Mouse (Mus musculus): ENCODE results near the gene Agk.

Gene Agk

GRCm38 (mm10) chr6:40324897-40325841 is at the start of gene Agk:
Gene Agk, plus strand, starts transcription at chr6:40325172.
- DNase-seq (ENCODE audit: low spot score in 2 of 2) = peak; percentile 41 to 63

DNA sequence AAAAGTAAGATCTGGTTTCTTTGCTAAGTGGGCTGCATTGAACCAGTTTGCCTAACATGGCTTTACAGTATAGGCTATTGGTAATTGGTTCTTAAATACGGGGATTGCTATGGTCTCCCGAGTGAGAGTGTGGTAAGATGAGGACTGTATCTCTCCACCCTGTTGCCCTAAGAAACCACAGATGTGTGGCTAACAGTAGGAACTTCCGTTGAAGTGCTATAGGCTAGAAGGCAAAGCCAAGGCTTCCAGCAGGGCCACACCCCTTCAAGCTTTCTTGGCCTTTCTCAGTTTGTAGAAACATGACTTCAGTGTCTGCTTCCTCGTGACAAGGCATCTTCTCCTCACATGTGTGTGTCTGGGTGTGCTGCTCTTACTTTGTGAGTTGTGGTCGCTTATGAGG is 24.3 kb upstream of the Agk start:
- no peak for DNase-seq (ENCODE audit: low spot score in 2 of 2)

- DNase-seq (ENCODE audit: low spot score in 2 of 2) = no peak
Measured at GRCm38 (mm10) chr6:40303379-40303778, 21.6 kb upstream of the Agk start.

GRCm38 (mm10) chr6:40304972-40305371 is 20.0 kb upstream of the Agk start:
- no peak for DNase-seq (ENCODE audit: low spot score in 2 of 2)

- DNase-seq (ENCODE audit: low spot score in 2 of 2) = no peak
Measured at GRCm38 (mm10) chr6:40326341-40326740, 1.4 kb downstream of the Agk start.

DNA sequence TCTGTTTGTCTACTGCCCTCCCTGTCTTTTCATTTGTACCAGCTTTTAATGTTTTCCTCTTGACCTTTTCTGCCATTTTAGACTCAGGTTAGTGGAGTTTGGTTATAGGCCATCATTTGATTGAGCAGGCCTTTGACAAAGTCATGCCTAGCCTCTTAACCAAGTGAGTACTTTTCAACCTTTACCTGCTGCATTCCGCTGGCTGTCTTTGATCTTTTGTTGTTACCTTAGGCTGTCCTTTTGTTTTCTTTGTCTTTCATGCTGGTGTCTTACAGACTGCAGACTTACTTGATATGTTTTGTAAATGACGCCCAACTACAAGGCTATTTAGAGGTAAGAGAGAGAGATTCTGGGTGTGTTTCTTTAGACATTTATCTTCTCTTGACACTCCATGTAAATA is 8.5 kb downstream of the Agk start:
- no peak for DNase-seq (ENCODE audit: low spot score in 2 of 2)

- DNase-seq (ENCODE audit: low spot score in 2 of 2) = no peak
Measured at GRCm38 (mm10) chr6:40336735-40337731, 12.1 kb downstream of the Agk start.

- DNase-seq (ENCODE audit: low spot score in 2 of 2) = no peak
Measured at GRCm38 (mm10) chr6:40346959-40347771, 22.2 kb downstream of the Agk start.

GRCm38 (mm10) chr6:40347772-40348111 is 22.8 kb downstream of the Agk start:
- DNase-seq (ENCODE audit: low spot score in 2 of 2) = no peak

DNA sequence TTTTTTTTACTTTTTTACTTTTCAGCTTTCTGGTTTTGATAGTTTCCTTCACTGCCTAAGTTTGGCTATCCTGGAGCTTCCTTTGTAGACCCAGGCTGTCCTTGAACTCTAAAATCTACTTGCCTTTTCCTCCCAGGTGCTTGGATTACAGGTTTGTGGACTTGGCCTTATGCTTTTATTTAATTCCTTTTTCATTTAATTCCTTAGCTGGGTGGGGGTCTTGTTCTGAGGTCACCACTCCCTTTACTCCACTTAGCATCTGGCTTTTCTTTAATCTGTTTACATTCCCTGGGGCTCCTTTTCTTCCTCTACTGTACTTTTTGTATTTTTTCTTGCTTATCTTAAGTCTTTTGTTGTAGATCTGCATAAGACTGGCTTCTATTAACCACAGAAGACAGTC is 25.1 kb downstream of the Agk start:
- no peak for DNase-seq (ENCODE audit: low spot score in 2 of 2)

DNA sequence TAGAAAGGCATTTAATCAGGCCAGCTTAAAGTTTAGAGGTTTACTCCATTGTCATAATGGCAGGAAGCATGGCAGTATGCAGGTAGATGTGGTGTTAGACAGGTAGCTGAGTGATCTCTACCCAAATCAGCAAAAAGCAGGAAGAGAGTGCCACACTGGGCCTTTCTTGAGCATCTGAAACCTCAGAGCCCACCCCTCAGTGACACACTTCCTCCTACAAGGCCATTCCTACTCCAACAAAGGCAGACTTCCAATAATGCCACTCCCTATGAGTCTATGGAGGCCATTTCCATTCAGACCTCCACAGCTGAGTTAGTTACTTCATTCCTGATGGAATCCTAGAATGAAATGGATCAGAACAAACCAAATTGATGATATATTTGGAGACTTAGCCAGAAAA is 25.9 kb downstream of the Agk start:
- no peak for DNase-seq (ENCODE audit: low spot score in 2 of 2)

DNA sequence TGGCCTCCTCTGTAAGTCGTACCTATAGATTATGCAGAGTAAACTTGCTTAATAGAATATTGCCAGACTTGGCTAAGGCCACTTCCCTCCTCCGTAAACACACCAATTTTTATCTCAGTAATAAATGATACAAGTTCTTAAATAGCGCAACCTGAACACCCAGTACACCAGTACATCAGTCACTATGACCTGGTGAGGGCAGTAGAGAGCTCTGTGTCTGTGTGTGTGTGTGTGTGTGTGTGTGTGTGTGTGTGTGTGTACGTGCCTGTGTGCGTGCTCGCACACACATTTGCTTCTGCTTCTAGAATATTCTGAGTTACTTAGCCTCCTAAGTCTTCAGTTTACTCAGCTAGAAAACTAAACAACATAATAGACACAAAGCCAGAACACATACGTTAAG is 28.4 kb downstream of the Agk start:
- no peak for DNase-seq (ENCODE audit: low spot score in 2 of 2)

- no peak for DNase-seq (ENCODE audit: low spot score in 2 of 2)
Measured at GRCm38 (mm10) chr6:40371031-40371430, 46.1 kb downstream of the Agk start.

GRCm38 (mm10) chr6:40380181-40380580 is 55.2 kb downstream of the Agk start:
- DNase-seq (ENCODE audit: low spot score in 2 of 2) = no peak

- DNase-seq (ENCODE audit: low spot score in 2 of 2) = no peak
Measured at GRCm38 (mm10) chr6:40381908-40382307, 56.9 kb downstream of the Agk start.

DNA sequence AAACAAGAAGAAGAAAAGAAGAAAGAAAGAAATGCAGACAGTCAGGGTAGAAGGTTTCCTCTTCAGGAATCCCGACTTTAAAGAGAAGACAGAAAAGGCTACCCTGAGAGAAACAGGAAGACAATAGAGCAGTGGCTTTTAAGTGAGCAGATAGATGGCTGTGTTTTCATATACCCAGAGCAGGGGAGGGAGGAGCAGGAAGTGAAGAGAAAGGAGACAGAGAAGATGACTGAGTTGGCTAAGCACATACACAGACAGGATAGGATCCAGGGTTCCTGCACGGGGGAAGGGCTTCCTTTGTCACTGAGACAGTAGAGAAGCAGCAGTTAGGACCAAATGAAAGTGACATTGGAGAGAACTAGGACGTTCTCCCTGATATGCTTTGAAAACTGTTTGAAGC is 60.7 kb downstream of the Agk start:
- no peak for DNase-seq (ENCODE audit: low spot score in 2 of 2)

GRCm38 (mm10) chr6:40388660-40389059 is 63.7 kb downstream of the Agk start:
- no peak for DNase-seq (ENCODE audit: low spot score in 2 of 2)

- no peak for DNase-seq (ENCODE audit: low spot score in 2 of 2)
Measured at GRCm38 (mm10) chr6:40390975-40391374, 66.0 kb downstream of the Agk start.

DNA sequence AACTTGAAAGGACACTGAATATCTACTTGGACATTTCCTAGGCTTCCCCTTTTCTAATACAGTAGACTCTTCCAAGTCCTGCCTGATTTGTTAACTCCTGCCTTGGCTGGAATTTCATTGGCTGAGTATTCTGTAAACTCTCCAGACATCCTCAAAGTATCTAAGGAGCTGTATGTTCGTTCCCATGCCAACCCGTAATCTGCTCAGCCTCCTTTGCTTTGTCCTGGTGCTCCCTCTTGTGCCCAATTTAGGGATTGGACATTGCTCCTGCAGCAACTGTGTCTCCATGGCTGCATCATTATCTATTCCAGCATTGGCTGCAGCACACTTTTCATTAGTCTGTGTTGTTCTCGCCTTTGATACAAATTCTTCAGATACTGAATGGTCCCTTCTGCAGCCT is 68.2 kb downstream of the Agk start:
- no peak for DNase-seq (ENCODE audit: low spot score in 2 of 2)

DNA sequence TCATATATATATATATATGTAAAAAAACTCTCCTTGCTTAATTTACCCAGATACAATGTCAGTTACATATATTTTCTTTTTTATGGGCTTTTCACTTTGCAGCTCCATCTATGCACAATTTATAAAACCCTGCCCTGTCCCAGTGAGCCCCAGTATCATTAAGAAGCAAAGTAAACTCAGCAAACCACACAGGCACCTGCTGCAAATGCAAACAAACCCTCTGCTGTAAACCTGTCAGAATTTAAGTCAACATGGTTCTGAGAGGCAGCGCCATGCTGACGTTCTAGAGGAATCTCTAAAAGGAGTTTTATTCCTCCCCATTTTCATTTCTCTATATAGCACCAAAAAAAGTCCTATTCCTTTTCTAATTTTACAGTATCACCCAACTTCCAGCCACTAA is 77.1 kb downstream of the Agk start:
- DNase-seq (ENCODE audit: low spot score in 2 of 2) = no peak

GRCm38 (mm10) chr6:40403640-40404285 is 78.8 kb downstream of the Agk start:
- no peak for DNase-seq (ENCODE audit: low spot score in 2 of 2)

Measured in spleen, postnatal 14 days (tissue).